Mouse (Mus musculus): ENCODE results near the gene Xpot.

Gene Xpot

GRCm38 (mm10) chr10:121623670-121624069, 2.5 kb downstream of the Xpot start:
- DNase-seq (ENCODE audit: low read depth, low spot score): no peak

GRCm38 (mm10) chr10:121622431-121622830, 3.7 kb downstream of the Xpot start:
- no peak for DNase-seq (ENCODE audit: low read depth, low spot score)

- DNase-seq (ENCODE audit: low read depth, low spot score): no peak
Observed at GRCm38 (mm10) chr10:121615935-121616334, 10.2 kb downstream of the Xpot start.

GRCm38 (mm10) chr10:121615146-121615870, 10.8 kb downstream of the Xpot start:
- DNase-seq (ENCODE audit: low read depth, low spot score): no peak

- no peak for DNase-seq (ENCODE audit: low read depth, low spot score)
Observed at GRCm38 (mm10) chr10:121613570-121613969, 12.6 kb downstream of the Xpot start.

- no peak for DNase-seq (ENCODE audit: low read depth, low spot score)
Observed at GRCm38 (mm10) chr10:121612448-121612847, 13.7 kb downstream of the Xpot start.

- DNase-seq (ENCODE audit: low read depth, low spot score): no peak
Observed at GRCm38 (mm10) chr10:121611587-121611986, 14.5 kb downstream of the Xpot start.

- no peak for DNase-seq (ENCODE audit: low read depth, low spot score)
Observed at GRCm38 (mm10) chr10:121608177-121608576, 18.0 kb downstream of the Xpot start.

GRCm38 (mm10) chr10:121604632-121605344, 21.3 kb downstream of the Xpot start:
- DNase-seq (ENCODE audit: low read depth, low spot score): peak; percentile 84

GRCm38 (mm10) chr10:121603556-121603955, 22.6 kb downstream of the Xpot start:
- DNase-seq (ENCODE audit: low read depth, low spot score): no peak

- DNase-seq (ENCODE audit: low read depth, low spot score): no peak
Observed at GRCm38 (mm10) chr10:121601272-121601671, 24.9 kb downstream of the Xpot start.

GRCm38 (mm10) chr10:121596580-121596979, 29.6 kb downstream of the Xpot start:
- DNase-seq (ENCODE audit: low read depth, low spot score): no peak

- DNase-seq (ENCODE audit: low read depth, low spot score): no peak
Observed at GRCm38 (mm10) chr10:121591106-121591505, 35.0 kb downstream of the Xpot start.

GRCm38 (mm10) chr10:121587371-121587840, 38.7 kb downstream of the Xpot start:
- no peak for DNase-seq (ENCODE audit: low read depth, low spot score)

- DNase-seq (ENCODE audit: low read depth, low spot score): peak; percentile 87
Observed at GRCm38 (mm10) chr10:121586675-121587370, 39.3 kb downstream of the Xpot start, which contains the start of gene Tbk1. TSS of gene Tbk1 (minus strand) at chr10:121586787.

- DNase-seq (ENCODE audit: low read depth, low spot score): no peak
Observed at GRCm38 (mm10) chr10:121585791-121586642, 40.1 kb downstream of the Xpot start.

- DNase-seq (ENCODE audit: low read depth, low spot score): no peak
Observed at GRCm38 (mm10) chr10:121585056-121585790, 40.9 kb downstream of the Xpot start.

- DNase-seq (ENCODE audit: low read depth, low spot score): no peak
Observed at GRCm38 (mm10) chr10:121584033-121584432, 42.1 kb downstream of the Xpot start.

- DNase-seq (ENCODE audit: low read depth, low spot score): no peak
Observed at GRCm38 (mm10) chr10:121583016-121583415, 43.1 kb downstream of the Xpot start.

GRCm38 (mm10) chr10:121582287-121582686, 43.8 kb downstream of the Xpot start:
- no peak for DNase-seq (ENCODE audit: low read depth, low spot score)

- peak; percentile 82 for DNase-seq (ENCODE audit: low read depth, low spot score)
Observed at GRCm38 (mm10) chr10:121581405-121581804, 44.7 kb downstream of the Xpot start.

All from R1 (cell line).